Mouse (Mus musculus): ENCODE measurements around the gene Hoxd10.

GRCm38 (mm10) chr2:74680561-74681398, 10.9 kb upstream of the Hoxd10 start:
- TF ChIP-seq CTCF (IDR thresholded peaks at IDR 0.05; ENCODE audit: borderline replicate concordance, insufficient read depth, low read depth, low read length), result no peak
- TF ChIP-seq POLR2A (IDR thresholded peaks at IDR 0.05; ENCODE audit: borderline replicate concordance, insufficient read depth, low read length), result no peak

Data from cerebellum, adult 2 months (tissue).